Mouse (Mus musculus) naive thymus-derived CD4-positive, alpha-beta T cell, adult 5 months (primary cell): ENCODE results near the gene Olfr722. TPM values are rescaled to one million over a fixed set of nuclear protein-coding genes. Genes with fewer than 3 reads are reported as not detected.

Experiments used
- polyA plus RNA-seq: library from polyadenylated mRNA; unstranded; fragments of 100-300 nt; shearing (Covaris generic); gene quantifications from one replicate; pipeline ENCODE4 v1.2.1, GENCODE M21; 2017

The Olfr722 gene
- not detected for polyA plus RNA-seq

GRCm38 (mm10) chr14:49901899-49902298, at the start of gene Olfr722:
Gene Olfr722, minus strand, starts transcription at chr14:49901999.

GRCm38 (mm10) chr14:49931687-49932086, 29.9 kb upstream of the Olfr722 start, which contains the start of gene Olfr723:
Gene Olfr723, minus strand, starts transcription at chr14:49931787.

Other genes starting within 250 kb of the Olfr722 start
- 0.07 TPM for gene Armh4, start 118.6 kb downstream of the Olfr722 start, polyA plus RNA-seq
- not detected for gene Olfr723, start 29.8 kb upstream of the Olfr722 start, polyA plus RNA-seq
- gene Olfr724, start 61.3 kb upstream of the Olfr722 start, polyA plus RNA-seq: not detected
- gene Olfr725, start 138.4 kb upstream of the Olfr722 start, polyA plus RNA-seq: not detected
- gene Olfr726, start 189.0 kb upstream of the Olfr722 start, polyA plus RNA-seq: not detected
- 0.30 TPM for gene Olfr727, start 221.2 kb upstream of the Olfr722 start, polyA plus RNA-seq
- not detected for gene Olfr728, start 240.7 kb upstream of the Olfr722 start, polyA plus RNA-seq